Mouse (Mus musculus): ENCODE data around the gene Lgr4. TPM values are rescaled to one million over a fixed set of nuclear protein-coding genes. Genes with fewer than 3 reads are reported as not detected.

The Lgr4 gene
- polyA plus RNA-seq, 1 experiment from 2014 or later, result 9.5 TPM

GRCm38 (mm10) chr2:109969926-109970532 is 52.6 kb downstream of the Lgr4 start:
- no peak for ATAC-seq (ENCODE audit: low FRiP score)
- Histone ChIP-seq H3K27ac (no peak overlapping the region), H3K9ac (no peak overlapping the region), H3K4me3 (no peak overlapping the region), H3K36me3 (no peaks in the 10 kb centered on the region), H3K4me1 (replicated peaks) (peaks cover 7% of the 10 kb centered on the region), H3K4me2 (no peak overlapping the region), H3K27me3 (no peaks in the 10 kb centered on the region), H3K9me3 (no peaks in the 10 kb centered on the region)
- WGBS, result 66% methylated on average over 10 of the region's 10 CpGs

GRCm38 (mm10) chr2:109970744-109971410 is 53.4 kb downstream of the Lgr4 start:
- no peaks in the 10 kb centered on the region for H3K27me3 ChIP-seq
- no peak overlapping the region for H3K27ac ChIP-seq
- H3K9me3 ChIP-seq, result no peaks in the 10 kb centered on the region
- H3K9ac ChIP-seq, result no peak overlapping the region
- H3K36me3 ChIP-seq, result peaks cover 7% of the 10 kb centered on the region; the same call in 1 of the 2 replicates
- no peak for ATAC-seq (ENCODE audit: low FRiP score)
- H3K4me1 ChIP-seq (replicated peaks), result peaks cover 7% of the 10 kb centered on the region
- no peak overlapping the region for H3K4me3 ChIP-seq
- 57% methylated on average over 8 of the region's 8 CpGs for WGBS
- no peak overlapping the region for H3K4me2 ChIP-seq

- ATAC-seq (ENCODE audit: low FRiP score), result no peak
- Histone ChIP-seq H3K9me3 (no peaks in the 10 kb centered on the region), H3K27ac (no peak overlapping the region), H3K27me3 (no peaks in the 10 kb centered on the region), H3K4me3 (no peak overlapping the region), H3K36me3 (peaks cover 7% of the 10 kb centered on the region; the same call in 1 of the 2 replicates), H3K4me1 (replicated peaks) (peaks cover 7% of the 10 kb centered on the region), H3K9ac (no peak overlapping the region), H3K4me2 (no peak overlapping the region)
- WGBS, result over 99% methylated on average over 2 of the region's 2 CpGs
Observed at GRCm38 (mm10) chr2:109972310-109972709, 54.9 kb downstream of the Lgr4 start.

GRCm38 (mm10) chr2:109972922-109973321 is 55.5 kb downstream of the Lgr4 start:
- no peak overlapping the region for H3K4me3 ChIP-seq
- H3K27ac ChIP-seq, result no peak overlapping the region
- peaks cover 7% of the 10 kb centered on the region; the same call in 1 of the 2 replicates for H3K36me3 ChIP-seq
- no peak overlapping the region for H3K9ac ChIP-seq
- ATAC-seq (ENCODE audit: low FRiP score), result no peak
- WGBS, result 87% methylated on average over 7 of the region's 7 CpGs
- no peaks in the 10 kb centered on the region for H3K9me3 ChIP-seq
- H3K4me2 ChIP-seq, result no peak overlapping the region
- H3K4me1 ChIP-seq (replicated peaks), result peaks cover 7% of the 10 kb centered on the region
- H3K27me3 ChIP-seq, result no peaks in the 10 kb centered on the region

- no peak overlapping the region for H3K9ac ChIP-seq
- no peak overlapping the region for H3K27ac ChIP-seq
- H3K27me3 ChIP-seq, result no peaks in the 10 kb centered on the region
- no peak overlapping the region for H3K4me2 ChIP-seq
- H3K9me3 ChIP-seq, result no peaks in the 10 kb centered on the region
- H3K4me3 ChIP-seq, result no peak overlapping the region
- ATAC-seq (ENCODE audit: low FRiP score), result no peak
- H3K4me1 ChIP-seq (replicated peaks), result peaks cover 8% of the 10 kb centered on the region
- 96% methylated on average over 7 of the region's 7 CpGs for WGBS
- H3K36me3 ChIP-seq, result peaks cover 7% of the 10 kb centered on the region; the same call in 1 of the 2 replicates
Observed at GRCm38 (mm10) chr2:109974807-109975206, 57.4 kb downstream of the Lgr4 start.

GRCm38 (mm10) chr2:109976181-109976580 is 58.7 kb downstream of the Lgr4 start:
- WGBS, result 93% methylated on average over 2 of the region's 2 CpGs
- no peak for ATAC-seq (ENCODE audit: low FRiP score)
- H3K36me3 ChIP-seq, result peaks cover 7% of the 10 kb centered on the region; the same call in 1 of the 2 replicates
- H3K4me1 ChIP-seq (replicated peaks), result peaks cover 10% of the 10 kb centered on the region
- H3K9me3 ChIP-seq, result no peaks in the 10 kb centered on the region
- no peak overlapping the region for H3K9ac ChIP-seq
- H3K4me3 ChIP-seq, result no peak overlapping the region
- no peaks in the 10 kb centered on the region for H3K27me3 ChIP-seq
- H3K27ac ChIP-seq, result no peak overlapping the region
- H3K4me2 ChIP-seq, result no peak overlapping the region

GRCm38 (mm10) chr2:109977322-109977721 is 59.9 kb downstream of the Lgr4 start:
- Histone ChIP-seq H3K9me3 (no peaks in the 10 kb centered on the region), H3K4me2 (no peak overlapping the region), H3K4me3 (no peak overlapping the region), H3K27me3 (no peaks in the 10 kb centered on the region), H3K9ac (no peak overlapping the region), H3K36me3 (peaks cover 7% of the 10 kb centered on the region; the same call in 1 of the 2 replicates), H3K27ac (no peak overlapping the region), H3K4me1 (replicated peaks) (peaks cover 10% of the 10 kb centered on the region)
- WGBS, result 90% methylated on average over 6 of the region's 6 CpGs
- no peak for ATAC-seq (ENCODE audit: low FRiP score)

- Histone ChIP-seq H3K36me3 (peaks cover 7% of the 10 kb centered on the region; the same call in 1 of the 2 replicates), H3K27me3 (no peaks in the 10 kb centered on the region), H3K27ac (no peak overlapping the region), H3K4me2 (no peak overlapping the region), H3K9ac (no peak overlapping the region), H3K9me3 (no peaks in the 10 kb centered on the region), H3K4me1 (replicated peaks) (peaks cover 10% of the 10 kb centered on the region), H3K4me3 (no peak overlapping the region)
- ATAC-seq (ENCODE audit: low FRiP score), result no peak
Observed at GRCm38 (mm10) chr2:109979209-109979608, 61.8 kb downstream of the Lgr4 start.

- no peaks in the 10 kb centered on the region for H3K9me3 ChIP-seq
- no peak overlapping the region for H3K4me2 ChIP-seq
- no peak for ATAC-seq (ENCODE audit: low FRiP score)
- WGBS, result 96% methylated on average over 6 of the region's 6 CpGs
- no peaks in the 10 kb centered on the region for H3K27me3 ChIP-seq
- H3K4me3 ChIP-seq, result no peak overlapping the region
- H3K36me3 ChIP-seq, result no peaks in the 10 kb centered on the region
- H3K4me1 ChIP-seq (replicated peaks), result peaks cover 33% of the 10 kb centered on the region
- no peak overlapping the region for H3K27ac ChIP-seq
- no peak overlapping the region for H3K9ac ChIP-seq
Observed at GRCm38 (mm10) chr2:109983435-109983834, 66.0 kb downstream of the Lgr4 start.

- Histone ChIP-seq H3K4me2 (no peak overlapping the region), H3K4me1 (replicated peaks) (peaks cover 41% of the 10 kb centered on the region), H3K9ac (no peak overlapping the region), H3K27ac (no peak overlapping the region), H3K4me3 (no peak overlapping the region), H3K9me3 (no peaks in the 10 kb centered on the region), H3K36me3 (no peaks in the 10 kb centered on the region), H3K27me3 (no peaks in the 10 kb centered on the region)
- 74% methylated on average over 1 of the region's 1 CpGs for WGBS
- no peak for ATAC-seq (ENCODE audit: low FRiP score)
Observed at GRCm38 (mm10) chr2:109984930-109985329, 67.5 kb downstream of the Lgr4 start.

GRCm38 (mm10) chr2:109985560-109985959 is 68.1 kb downstream of the Lgr4 start:
- Histone ChIP-seq H3K27ac (no peak overlapping the region), H3K4me3 (no peak overlapping the region), H3K4me2 (no peak overlapping the region), H3K4me1 (replicated peaks) (peaks cover 35% of the 10 kb centered on the region), H3K9ac (no peak overlapping the region), H3K9me3 (no peaks in the 10 kb centered on the region), H3K36me3 (no peaks in the 10 kb centered on the region), H3K27me3 (no peaks in the 10 kb centered on the region)
- ATAC-seq (ENCODE audit: low FRiP score), result no peak
- WGBS, result 62% methylated on average over 9 of the region's 9 CpGs

GRCm38 (mm10) chr2:109986036-109986785 is 68.8 kb downstream of the Lgr4 start:
- H3K36me3 ChIP-seq, result no peaks in the 10 kb centered on the region
- no peak overlapping the region for H3K4me3 ChIP-seq
- no peak for ATAC-seq (ENCODE audit: low FRiP score)
- H3K9ac ChIP-seq, result no peak overlapping the region
- no peaks in the 10 kb centered on the region for H3K27me3 ChIP-seq
- no peak overlapping the region for H3K27ac ChIP-seq
- no peaks in the 10 kb centered on the region for H3K9me3 ChIP-seq
- 84% methylated on average over 11 of the region's 11 CpGs for WGBS
- H3K4me1 ChIP-seq (replicated peaks), result peaks cover 35% of the 10 kb centered on the region
- no peak overlapping the region for H3K4me2 ChIP-seq

Data from hindbrain, embryonic 13.5 days (tissue).